Mouse (Mus musculus): ENCODE data around the gene D10Jhu81e. TPM values are rescaled to one million over a fixed set of nuclear protein-coding genes. Genes with fewer than 3 reads are reported as not detected.

D10Jhu81e gene
- polyA plus RNA-seq, 1 experiment from 2014 or later, result 34.5 TPM

GRCm38 (mm10) chr10:78162646-78163045 is 6.9 kb downstream of the D10Jhu81e start:
- Histone ChIP-seq H3K27ac (replicated peaks) (no peak overlapping the region), H3K4me1 (peaks cover 24% of the 10 kb centered on the region), H3K4me3 (replicated peaks) (no peak overlapping the region), H3K9me3 (replicated peaks) (no peaks in the 10 kb centered on the region), H3K4me2 (no peak overlapping the region), H3K27me3 (replicated peaks) (no peaks in the 10 kb centered on the region), H3K9ac (replicated peaks) (no peak overlapping the region), H3K36me3 (peaks cover 59% of the 10 kb centered on the region)
- ATAC-seq (ENCODE audit: low FRiP score), result no peak
- 97% methylated on average over 12 of the region's 12 CpGs for WGBS

GRCm38 (mm10) chr10:78161096-78161495 is 8.5 kb downstream of the D10Jhu81e start:
- no peak overlapping the region for H3K9ac ChIP-seq (replicated peaks)
- H3K27ac ChIP-seq (replicated peaks), result no peak overlapping the region
- H3K36me3 ChIP-seq, result peaks cover 45% of the 10 kb centered on the region
- peaks cover 14% of the 10 kb centered on the region for H3K4me1 ChIP-seq
- no peak overlapping the region for H3K4me3 ChIP-seq (replicated peaks)
- no peaks in the 10 kb centered on the region for H3K9me3 ChIP-seq (replicated peaks)
- 87% methylated on average over 8 of the region's 8 CpGs for WGBS
- ATAC-seq (ENCODE audit: low FRiP score), result no peak
- H3K27me3 ChIP-seq (replicated peaks), result no peaks in the 10 kb centered on the region
- H3K4me2 ChIP-seq, result no peak overlapping the region

GRCm38 (mm10) chr10:78160369-78161095 is 9.1 kb downstream of the D10Jhu81e start:
- 90% methylated on average over 16 of the region's 16 CpGs for WGBS
- Histone ChIP-seq H3K27ac (replicated peaks) (no peak overlapping the region), H3K4me2 (no peak overlapping the region), H3K9ac (replicated peaks) (no peak overlapping the region), H3K27me3 (replicated peaks) (no peaks in the 10 kb centered on the region), H3K4me3 (replicated peaks) (no peak overlapping the region), H3K9me3 (replicated peaks) (no peaks in the 10 kb centered on the region), H3K4me1 (peaks cover 13% of the 10 kb centered on the region), H3K36me3 (peaks cover 39% of the 10 kb centered on the region)
- ATAC-seq (ENCODE audit: low FRiP score), result peak; percentile 13; the same call in 1 of the 2 replicates

- Histone ChIP-seq H3K27ac (replicated peaks) (no peak overlapping the region), H3K27me3 (replicated peaks) (no peaks in the 10 kb centered on the region), H3K36me3 (peaks cover 33% of the 10 kb centered on the region), H3K9me3 (replicated peaks) (no peaks in the 10 kb centered on the region), H3K9ac (replicated peaks) (0 out of 2 replicates have a peak overlapping the region, but pooled peaks have one; percentile 26), H3K4me3 (replicated peaks) (0 out of 2 replicates have a peak overlapping the region, but pooled peaks have one; percentile 9), H3K4me1 (peaks cover 9% of the 10 kb centered on the region), H3K4me2 (peak overlapping the region; percentile 51)
- WGBS, result 2% methylated on average over 7 of the region's 7 CpGs
- peak; percentile 71 for ATAC-seq (ENCODE audit: low FRiP score)
These were observed 9.7 kb downstream of the D10Jhu81e start for GRCm38 (mm10) chr10:78159906-78160305.

GRCm38 (mm10) chr10:78159252-78159878 is 10.2 kb downstream of the D10Jhu81e start:
- ATAC-seq (ENCODE audit: low FRiP score), result peak; percentile 30
- Histone ChIP-seq H3K36me3 (peaks cover 28% of the 10 kb centered on the region), H3K4me3 (replicated peaks) (0 out of 2 replicates have a peak overlapping the region, but pooled peaks have one; percentile 9), H3K9ac (replicated peaks) (0 out of 2 replicates have a peak overlapping the region, but pooled peaks have one; percentile 26), H3K4me1 (peaks cover 9% of the 10 kb centered on the region), H3K27me3 (replicated peaks) (no peaks in the 10 kb centered on the region), H3K4me2 (peak overlapping the region; percentile 51), H3K9me3 (replicated peaks) (no peaks in the 10 kb centered on the region), H3K27ac (replicated peaks) (no peak overlapping the region)
- 15% methylated on average over 17 of the region's 17 CpGs for WGBS

GRCm38 (mm10) chr10:78158041-78158440 is 11.5 kb downstream of the D10Jhu81e start:
- Histone ChIP-seq H3K4me1 (peaks cover 9% of the 10 kb centered on the region), H3K27me3 (replicated peaks) (no peaks in the 10 kb centered on the region), H3K36me3 (peaks cover 19% of the 10 kb centered on the region), H3K27ac (replicated peaks) (no peak overlapping the region), H3K4me2 (no peak overlapping the region), H3K9me3 (replicated peaks) (no peaks in the 10 kb centered on the region), H3K4me3 (replicated peaks) (no peak overlapping the region), H3K9ac (replicated peaks) (no peak overlapping the region)
- WGBS, result 89% methylated on average over 15 of the region's 15 CpGs
- no peak for ATAC-seq (ENCODE audit: low FRiP score)

- 84% methylated on average over 6 of the region's 6 CpGs for WGBS
- no peak overlapping the region for H3K27ac ChIP-seq (replicated peaks)
- no peak overlapping the region for H3K9ac ChIP-seq (replicated peaks)
- no peak for ATAC-seq (ENCODE audit: low FRiP score)
- H3K4me1 ChIP-seq, result peaks cover 9% of the 10 kb centered on the region
- H3K27me3 ChIP-seq (replicated peaks), result no peaks in the 10 kb centered on the region
- H3K36me3 ChIP-seq, result peaks cover 9% of the 10 kb centered on the region; the same call in 1 of the 2 replicates
- H3K4me3 ChIP-seq (replicated peaks), result no peak overlapping the region
- H3K4me2 ChIP-seq, result no peak overlapping the region
- no peaks in the 10 kb centered on the region for H3K9me3 ChIP-seq (replicated peaks)
These were observed 12.7 kb downstream of the D10Jhu81e start for GRCm38 (mm10) chr10:78156926-78157325.

GRCm38 (mm10) chr10:78148834-78149766 is 20.5 kb downstream of the D10Jhu81e start:
- Histone ChIP-seq H3K9me3 (replicated peaks) (no peaks in the 10 kb centered on the region), H3K36me3 (no peaks in the 10 kb centered on the region), H3K27me3 (replicated peaks) (no peaks in the 10 kb centered on the region), H3K4me1 (no peaks in the 10 kb centered on the region), H3K4me3 (replicated peaks) (no peak overlapping the region), H3K4me2 (no peak overlapping the region), H3K9ac (replicated peaks) (no peak overlapping the region), H3K27ac (replicated peaks) (no peak overlapping the region)
- no peak for ATAC-seq (ENCODE audit: low FRiP score)
- WGBS, result 76% methylated on average over 10 of the region's 10 CpGs

- no peak for ATAC-seq (ENCODE audit: low FRiP score)
These were observed 21.6 kb downstream of the D10Jhu81e start for GRCm38 (mm10) chr10:78147908-78148441.

GRCm38 (mm10) chr10:78143727-78144505 is 25.7 kb downstream of the D10Jhu81e start:
- no peaks in the 10 kb centered on the region for H3K27me3 ChIP-seq (replicated peaks)
- ATAC-seq (ENCODE audit: low FRiP score), result no peak
- H3K9ac ChIP-seq (replicated peaks), result no peak overlapping the region
- no peak overlapping the region for H3K27ac ChIP-seq (replicated peaks)
- no peaks in the 10 kb centered on the region for H3K4me1 ChIP-seq
- no peaks in the 10 kb centered on the region for H3K9me3 ChIP-seq (replicated peaks)
- no peaks in the 10 kb centered on the region for H3K36me3 ChIP-seq
- H3K4me3 ChIP-seq (replicated peaks), result no peak overlapping the region
- WGBS, result 63% methylated on average over 8 of the region's 8 CpGs
- H3K4me2 ChIP-seq, result no peak overlapping the region

More at GRCm38 (mm10) chr10:78147908-78148441, 21.6 kb downstream of the D10Jhu81e start:
- Histone ChIP-seq H3K4me1 (no peaks in the 10 kb centered on the region), H3K27me3 (replicated peaks) (no peaks in the 10 kb centered on the region), H3K4me2 (no peak overlapping the region), H3K4me3 (replicated peaks) (no peak overlapping the region), H3K9ac (replicated peaks) (no peak overlapping the region), H3K36me3 (no peaks in the 10 kb centered on the region), H3K9me3 (replicated peaks) (no peaks in the 10 kb centered on the region), H3K27ac (replicated peaks) (no peak overlapping the region)
- WGBS, result 84% methylated on average over 4 of the region's 4 CpGs

All from neural tube, embryonic 15.5 days (tissue).